Mouse (Mus musculus) kidney, adult 2 months (tissue): ENCODE data around the gene Tenm3.

Experiments
- CTCF ChIP-seq: fragments of 200-500 bp; conservative IDR thresholded peaks from 2 replicates; pipeline ENCODE4 v1.5.1; 2011; ENCODE audit warnings: low read depth, mild to moderate bottlenecking, control low read depth, low read length, moderate library complexity, mixed read lengths; ENCODE audit not compliant: insufficient read depth, insufficient read length
- POLR2A ChIP-seq: fragments of 200-500 bp; IDR thresholded peaks from one replicate; pipeline ENCODE4 v1.6.1; 2011; ENCODE audit warnings: low read depth, low read length, control low read depth

DNA sequence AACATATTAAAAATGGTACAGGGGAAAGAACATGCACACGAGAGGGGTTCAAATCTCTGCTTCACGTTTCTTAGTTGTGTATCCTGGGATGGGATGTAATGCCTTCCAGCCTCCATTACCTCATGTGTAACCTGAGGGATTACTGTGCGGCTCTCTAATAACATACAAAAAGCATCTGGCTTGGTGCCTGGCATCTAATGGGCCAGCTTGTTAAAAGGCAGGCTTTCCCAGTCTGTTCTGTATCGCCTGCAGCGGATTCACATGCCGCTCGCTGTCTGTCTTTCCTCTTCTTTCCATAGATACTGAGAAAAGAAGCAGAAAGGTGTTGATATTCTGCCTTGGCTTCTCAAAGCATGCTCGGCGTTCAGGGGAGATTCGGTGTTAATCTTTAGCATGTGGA is 558.3 kb downstream of the Tenm3 start:
- TF ChIP-seq CTCF (no peak), POLR2A (no peak)
